Mouse (Mus musculus): Measurements from ENCODE around the gene Bckdha. TPM values are rescaled to one million over a fixed set of nuclear protein-coding genes. Genes with fewer than 3 reads are reported as not detected.

Gene Bckdha
- polyA plus RNA-seq, 1 experiment = 2.4 TPM

- H3K4me1 ChIP-seq (ENCODE audit: control insufficient read depth) = peaks cover 2% of the 10 kb centered on the region; the same call in 1 of the 2 replicates
- H3K4me3 ChIP-seq (replicated peaks) = no peak overlapping the region
- peaks cover 21% of the 10 kb centered on the region for H3K36me3 ChIP-seq (ENCODE audit: control insufficient read depth)
- H3K9me3 ChIP-seq (ENCODE audit: control insufficient read depth, low read length) = no peaks in the 10 kb centered on the region
- no peaks in the 10 kb centered on the region for H3K27me3 ChIP-seq (ENCODE audit: control insufficient read depth)
- TF ChIP-seq TAL1 (IDR thresholded peaks at IDR 0.05; ENCODE audit: low read length) (no peak), GATA1 (IDR thresholded peaks at IDR 0.05; ENCODE audit: low read length) (no peak)
These were observed 21.7 kb downstream of the Bckdha start for GRCm38 (mm10) chr7:25637099-25637498.

GRCm38 (mm10) chr7:25636373-25636772 is 22.4 kb downstream of the Bckdha start:
- Histone ChIP-seq H3K4me3 (replicated peaks) (no peak overlapping the region), H3K9me3 (ENCODE audit: control insufficient read depth, low read length) (no peaks in the 10 kb centered on the region), H3K27me3 (ENCODE audit: control insufficient read depth) (no peaks in the 10 kb centered on the region), H3K36me3 (ENCODE audit: control insufficient read depth) (peaks cover 24% of the 10 kb centered on the region), H3K4me1 (ENCODE audit: control insufficient read depth) (peaks cover 2% of the 10 kb centered on the region; the same call in 1 of the 2 replicates)
- TF ChIP-seq GATA1 (IDR thresholded peaks at IDR 0.05; ENCODE audit: low read length) (no peak), TAL1 (IDR thresholded peaks at IDR 0.05; ENCODE audit: low read length) (no peak)

- Histone ChIP-seq H3K4me1 (ENCODE audit: control insufficient read depth) (peaks cover 16% of the 10 kb centered on the region), H3K36me3 (ENCODE audit: control insufficient read depth) (peaks cover 30% of the 10 kb centered on the region), H3K4me3 (replicated peaks) (no peak overlapping the region), H3K9me3 (ENCODE audit: control insufficient read depth, low read length) (no peaks in the 10 kb centered on the region), H3K27me3 (ENCODE audit: control insufficient read depth) (no peaks in the 10 kb centered on the region)
- TF ChIP-seq GATA1 (IDR thresholded peaks at IDR 0.05; ENCODE audit: low read length) (no peak), TAL1 (IDR thresholded peaks at IDR 0.05; ENCODE audit: low read length) (no peak)
These were observed 26.1 kb downstream of the Bckdha start for GRCm38 (mm10) chr7:25632679-25633078.

GRCm38 (mm10) chr7:25628323-25628620 is 30.5 kb downstream of the Bckdha start:
- H3K4me3 ChIP-seq (replicated peaks) = peak overlapping the region; percentile 63
- H3K36me3 ChIP-seq (ENCODE audit: control insufficient read depth) = peaks cover 41% of the 10 kb centered on the region
- TF ChIP-seq TAL1 (IDR thresholded peaks at IDR 0.05; ENCODE audit: low read length) = no peak
- TF ChIP-seq GATA1 (IDR thresholded peaks at IDR 0.05; ENCODE audit: low read length) = no peak
- peaks cover 38% of the 10 kb centered on the region for H3K4me1 ChIP-seq (ENCODE audit: control insufficient read depth)
- no peaks in the 10 kb centered on the region for H3K9me3 ChIP-seq (ENCODE audit: control insufficient read depth, low read length)
- no peaks in the 10 kb centered on the region for H3K27me3 ChIP-seq (ENCODE audit: control insufficient read depth)

- Histone ChIP-seq H3K36me3 (ENCODE audit: control insufficient read depth) (peaks cover 38% of the 10 kb centered on the region), H3K9me3 (ENCODE audit: control insufficient read depth, low read length) (no peaks in the 10 kb centered on the region), H3K4me1 (ENCODE audit: control insufficient read depth) (peaks cover 36% of the 10 kb centered on the region), H3K27me3 (ENCODE audit: control insufficient read depth) (no peaks in the 10 kb centered on the region), H3K4me3 (replicated peaks) (peak overlapping the region; percentile 63)
- no peak for TF ChIP-seq TAL1 (IDR thresholded peaks at IDR 0.05; ENCODE audit: low read length)
- TF ChIP-seq GATA1 (IDR thresholded peaks at IDR 0.05; ENCODE audit: low read length) = no peak
These were observed 31.1 kb downstream of the Bckdha start for GRCm38 (mm10) chr7:25627431-25628322.

GRCm38 (mm10) chr7:25626509-25627430 is 32.0 kb downstream of the Bckdha start, which contains the start of gene B3gnt8:
Gene B3gnt8, plus strand, starts transcription at chr7:25626654.
- Histone ChIP-seq H3K27me3 (ENCODE audit: control insufficient read depth) (no peaks in the 10 kb centered on the region), H3K4me1 (ENCODE audit: control insufficient read depth) (peaks cover 36% of the 10 kb centered on the region), H3K36me3 (ENCODE audit: control insufficient read depth) (peaks cover 39% of the 10 kb centered on the region), H3K4me3 (replicated peaks) (peak within 1 kb of the TSS; percentile 63), H3K9me3 (ENCODE audit: control insufficient read depth, low read length) (no peaks in the 10 kb centered on the region)
- TF ChIP-seq TAL1 (IDR thresholded peaks at IDR 0.05; ENCODE audit: low read length) (no peak), GATA1 (IDR thresholded peaks at IDR 0.05; ENCODE audit: low read length) (no peak)

- H3K4me3 ChIP-seq (replicated peaks) = no peak overlapping the region
- H3K9me3 ChIP-seq (ENCODE audit: control insufficient read depth, low read length) = no peaks in the 10 kb centered on the region
- peaks cover 36% of the 10 kb centered on the region for H3K4me1 ChIP-seq (ENCODE audit: control insufficient read depth)
- H3K36me3 ChIP-seq (ENCODE audit: control insufficient read depth) = peaks cover 35% of the 10 kb centered on the region
- no peaks in the 10 kb centered on the region for H3K27me3 ChIP-seq (ENCODE audit: control insufficient read depth)
- TF ChIP-seq TAL1 (IDR thresholded peaks at IDR 0.05; ENCODE audit: low read length) (no peak), GATA1 (IDR thresholded peaks at IDR 0.05; ENCODE audit: low read length) (no peak)
These were observed 33.1 kb downstream of the Bckdha start for GRCm38 (mm10) chr7:25625594-25626250.

- TF ChIP-seq GATA1 (IDR thresholded peaks at IDR 0.05; ENCODE audit: low read length) (no peak), TAL1 (IDR thresholded peaks at IDR 0.05; ENCODE audit: low read length) (no peak)
- Histone ChIP-seq H3K4me1 (ENCODE audit: control insufficient read depth) (peaks cover 40% of the 10 kb centered on the region), H3K9me3 (ENCODE audit: control insufficient read depth, low read length) (no peaks in the 10 kb centered on the region), H3K4me3 (replicated peaks) (no peak overlapping the region), H3K27me3 (ENCODE audit: control insufficient read depth) (no peaks in the 10 kb centered on the region), H3K36me3 (ENCODE audit: control insufficient read depth) (peaks cover 29% of the 10 kb centered on the region)
These were observed 33.9 kb downstream of the Bckdha start for GRCm38 (mm10) chr7:25624851-25625250.

All from erythroblast, embryonic 14.5 days (primary cell).